Mouse (Mus musculus): ENCODE results near the gene Gm10959. TPM values are rescaled to one million over a fixed set of nuclear protein-coding genes. Genes with fewer than 3 reads are reported as not detected.

The Gm10959 gene
- polyA plus RNA-seq, 1 experiment from 2014 or later, result not detected

- DNase-seq (ENCODE audit: low read depth, low spot score) (no peak), ATAC-seq (no peak)
- in situ Hi-C loops (cut with MboI; ENCODE audit: low pct_unique_long_range_greater_than_20kb), result no loop called here
- CTCF ChIA-PET, result no interaction called here
- H3K27me3 ChIP-seq, result no peaks in the 10 kb centered on the region
- POLR2A ChIA-PET, result no interaction called here
- TF ChIP-seq CTCF (IDR thresholded peaks at IDR 0.05), result no peak
Measured at GRCm38 (mm10) chr3:122865092-122865491, 54.1 kb downstream of the Gm10959 start.

Other genes starting within 250 kb of the Gm10959 start
- 0.90 TPM for gene Pde5a, start 190.4 kb downstream of the Gm10959 start, polyA plus RNA-seq (2021)
- gene Fabp2, start 24.3 kb downstream of the Gm10959 start, polyA plus RNA-seq (2021), result not detected
- gene 1810037I17Rik, start 4.8 kb upstream of the Gm10959 start, polyA plus RNA-seq (2021), result 188 TPM
- gene Usp53, start 65.2 kb upstream of the Gm10959 start, polyA plus RNA-seq (2021), result 34.7 TPM
- 0.08 TPM for gene Myoz2, start 115.7 kb upstream of the Gm10959 start, polyA plus RNA-seq (2021)